Mouse (Mus musculus) olfactory bulb, adult 2 months (tissue): ENCODE measurements around the gene Ccdc84.
"Not testable (repeated sequence)": the region's sequence is repeated elsewhere in the genome, so short reads cannot be mapped to it uniquely, and the experiment has no call there.

ENCODE experiments used
- CTCF ChIP-seq: fragments of 200-500 bp; IDR thresholded peaks from 2 replicates; pipeline ENCODE4 v1.5.1; 2012; ENCODE audit warnings: low read depth, mild to moderate bottlenecking, low read length, moderate library complexity; ENCODE audit not compliant: insufficient read depth
- POLR2A ChIP-seq: fragments of 200-500 bp; IDR thresholded peaks from 2 replicates; pipeline ENCODE4 v1.6.1; 2012; ENCODE audit warnings: mild to moderate bottlenecking, low read depth, low read length, moderate library complexity; ENCODE audit not compliant: insufficient read depth

- TF ChIP-seq POLR2A, CTCF: not testable (repeated sequence)
Observed at GRCm38 (mm10) chr9:44444402-44445025, 26.1 kb upstream of the Ccdc84 start.
